Mouse (Mus musculus): ENCODE measurements at regions not wholly inside any gene's neighbourhood (a gene's known extent, or its start where the extent isn't known, plus 50 kb on each side); places are given as distances from the start of the nearest gene placed in this dataset.

DNA sequence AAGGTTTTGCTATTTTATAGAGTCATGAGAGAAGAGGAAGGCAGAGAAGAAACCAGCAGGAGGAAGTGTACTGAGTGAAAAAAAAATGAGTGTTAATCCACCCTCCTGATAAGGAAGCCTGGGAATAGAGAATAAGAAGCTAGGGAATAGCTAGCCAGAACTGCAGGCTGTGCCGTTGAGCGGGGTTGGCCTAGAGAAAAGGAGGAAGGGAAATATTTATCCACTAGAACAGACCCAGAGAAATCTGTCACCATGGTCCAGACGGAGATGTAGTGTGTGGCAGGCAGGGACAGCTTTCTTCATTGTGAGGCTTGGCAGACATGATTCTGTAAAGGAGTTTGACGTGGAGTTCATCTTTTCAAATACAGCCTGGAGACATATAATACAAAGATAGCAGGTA, 397.4 kb downstream of the Epha3 start:
- no peak for TF ChIP-seq HCFC1 (IDR thresholded peaks at IDR 0.05; ENCODE audit: borderline replicate concordance, insufficient read depth, low read length)
- no peak for TF ChIP-seq MAFK (IDR thresholded peaks at IDR 0.05; ENCODE audit: insufficient read depth, low read depth, low read length)
- no peak for TF ChIP-seq ZNF384 (IDR thresholded peaks at IDR 0.05; ENCODE audit: low read depth, low read length)
